Mouse (Mus musculus): ENCODE results near the gene Abcg8. TPM values are rescaled to one million over a fixed set of nuclear protein-coding genes. Genes with fewer than 3 reads are reported as not detected.

Abcg8 gene
- 0.17 and 0.48 TPM in 2 replicates for polyA plus RNA-seq (2014; fragmentation: Nextera tagmentation; extraction: Ambion mirVana)

- H3K9ac ChIP-seq (ENCODE audit: low read length): peak within 1 kb of the TSS; percentile 44
- H3K27me3 ChIP-seq (ENCODE audit: control insufficient read depth, insufficient read depth, low read length): peaks cover 3% of the 10 kb centered on the region; the same call in 1 of the 2 replicates
- peak within 1 kb of the TSS; percentile 59 for H3K4me2 ChIP-seq (ENCODE audit: low read depth, low read length, severe bottlenecking)
- H3K36me3 ChIP-seq (ENCODE audit: control insufficient read depth, insufficient read depth, low read length): no peaks in the 10 kb centered on the region
- peak; percentile 70 for DNase-seq (ENCODE audit: low spot score)
- 0 out of 2 replicates have a peak, but pooled peaks have one; percentile 31 for ATAC-seq (replicated peaks; ENCODE audit: low FRiP score)
- H3K4me1 ChIP-seq (replicated peaks; ENCODE audit: control insufficient read depth, insufficient read depth, low read length): peaks cover 9% of the 10 kb centered on the region; the same call in 1 of the 2 replicates
- H3K27ac ChIP-seq (ENCODE audit: low read depth, low read length): peak within 1 kb of the TSS; percentile 70
- no peaks in the 10 kb centered on the region for H3K9me3 ChIP-seq (ENCODE audit: control insufficient read depth, low read length)
- WGBS: 2% methylated on average over 24 of the region's 24 CpGs
- H3K4me3 ChIP-seq (ENCODE audit: low read depth, low read length): peak within 1 kb of the TSS; percentile 31
Measured at GRCm38 (mm10) chr17:84675951-84676366, at the start of gene Abcg8. TSS of gene Abcg8 (plus strand) at chr17:84676302.

- Histone ChIP-seq H3K4me2 (ENCODE audit: low read depth, low read length, severe bottlenecking) (peak overlapping the region; percentile 66), H3K9me3 (ENCODE audit: control insufficient read depth, low read length) (no peaks in the 10 kb centered on the region), H3K4me3 (ENCODE audit: low read depth, low read length) (peak overlapping the region; percentile 59), H3K9ac (ENCODE audit: low read length) (peak overlapping the region; percentile 71), H3K27me3 (ENCODE audit: control insufficient read depth, insufficient read depth, low read length) (no peaks in the 10 kb centered on the region), H3K27ac (ENCODE audit: low read depth, low read length) (no peak overlapping the region), H3K4me1 (replicated peaks; ENCODE audit: control insufficient read depth, insufficient read depth, low read length) (0 out of 2 replicates have a peak, but pooled peaks cover 3% of the 10 kb centered on the region), H3K36me3 (ENCODE audit: control insufficient read depth, insufficient read depth, low read length) (no peaks in the 10 kb centered on the region)
- ATAC-seq (replicated peaks; ENCODE audit: low FRiP score): peak; percentile 71
- 38% methylated on average over 9 of the region's 9 CpGs for WGBS
- DNase-seq (ENCODE audit: low spot score): peak; percentile 58
Measured at GRCm38 (mm10) chr17:84626857-84627305, 49.2 kb upstream of the Abcg8 start.

GRCm38 (mm10) chr17:84627721-84628120, 48.4 kb upstream of the Abcg8 start:
- Histone ChIP-seq H3K36me3 (ENCODE audit: control insufficient read depth, insufficient read depth, low read length) (no peaks in the 10 kb centered on the region), H3K4me3 (ENCODE audit: low read depth, low read length) (no peak overlapping the region), H3K9ac (ENCODE audit: low read length) (no peak overlapping the region), H3K27me3 (ENCODE audit: control insufficient read depth, insufficient read depth, low read length) (no peaks in the 10 kb centered on the region), H3K4me2 (ENCODE audit: low read depth, low read length, severe bottlenecking) (no peak overlapping the region), H3K9me3 (ENCODE audit: control insufficient read depth, low read length) (no peaks in the 10 kb centered on the region), H3K27ac (ENCODE audit: low read depth, low read length) (no peak overlapping the region), H3K4me1 (replicated peaks; ENCODE audit: control insufficient read depth, insufficient read depth, low read length) (0 out of 2 replicates have a peak, but pooled peaks cover 3% of the 10 kb centered on the region)
- WGBS: 93% methylated on average over 10 of the region's 10 CpGs
- no peak for ATAC-seq (replicated peaks; ENCODE audit: low FRiP score)
- DNase-seq (ENCODE audit: low spot score): no peak

GRCm38 (mm10) chr17:84628611-84629010, 47.5 kb upstream of the Abcg8 start:
- no peak for DNase-seq (ENCODE audit: low spot score)
- Histone ChIP-seq H3K4me2 (ENCODE audit: low read depth, low read length, severe bottlenecking) (no peak overlapping the region), H3K9me3 (ENCODE audit: control insufficient read depth, low read length) (no peaks in the 10 kb centered on the region), H3K27ac (ENCODE audit: low read depth, low read length) (no peak overlapping the region), H3K4me3 (ENCODE audit: low read depth, low read length) (no peak overlapping the region), H3K9ac (ENCODE audit: low read length) (no peak overlapping the region), H3K27me3 (ENCODE audit: control insufficient read depth, insufficient read depth, low read length) (no peaks in the 10 kb centered on the region), H3K4me1 (replicated peaks; ENCODE audit: control insufficient read depth, insufficient read depth, low read length) (0 out of 2 replicates have a peak, but pooled peaks cover 3% of the 10 kb centered on the region), H3K36me3 (ENCODE audit: control insufficient read depth, insufficient read depth, low read length) (no peaks in the 10 kb centered on the region)
- 88% methylated on average over 9 of the region's 9 CpGs for WGBS
- no peak for ATAC-seq (replicated peaks; ENCODE audit: low FRiP score)

- Histone ChIP-seq H3K9me3 (ENCODE audit: control insufficient read depth, low read length) (no peaks in the 10 kb centered on the region), H3K4me3 (ENCODE audit: low read depth, low read length) (no peak overlapping the region), H3K27ac (ENCODE audit: low read depth, low read length) (no peak overlapping the region), H3K36me3 (ENCODE audit: control insufficient read depth, insufficient read depth, low read length) (no peaks in the 10 kb centered on the region), H3K27me3 (ENCODE audit: control insufficient read depth, insufficient read depth, low read length) (no peaks in the 10 kb centered on the region), H3K9ac (ENCODE audit: low read length) (no peak overlapping the region), H3K4me2 (ENCODE audit: low read depth, low read length, severe bottlenecking) (no peak overlapping the region), H3K4me1 (replicated peaks; ENCODE audit: control insufficient read depth, insufficient read depth, low read length) (0 out of 2 replicates have a peak, but pooled peaks cover 2% of the 10 kb centered on the region)
- ATAC-seq (replicated peaks; ENCODE audit: low FRiP score): no peak
- 91% methylated on average over 6 of the region's 6 CpGs for WGBS
- no peak for DNase-seq (ENCODE audit: low spot score)
Measured at GRCm38 (mm10) chr17:84631836-84632235, 44.3 kb upstream of the Abcg8 start.

GRCm38 (mm10) chr17:84633443-84633842, 42.7 kb upstream of the Abcg8 start:
- WGBS: 91% methylated on average over 13 of the region's 13 CpGs
- Histone ChIP-seq H3K9me3 (ENCODE audit: control insufficient read depth, low read length) (no peaks in the 10 kb centered on the region), H3K9ac (ENCODE audit: low read length) (no peak overlapping the region), H3K36me3 (ENCODE audit: control insufficient read depth, insufficient read depth, low read length) (no peaks in the 10 kb centered on the region), H3K4me3 (ENCODE audit: low read depth, low read length) (no peak overlapping the region), H3K27me3 (ENCODE audit: control insufficient read depth, insufficient read depth, low read length) (no peaks in the 10 kb centered on the region), H3K4me1 (replicated peaks; ENCODE audit: control insufficient read depth, insufficient read depth, low read length) (no peaks in the 10 kb centered on the region), H3K27ac (ENCODE audit: low read depth, low read length) (no peak overlapping the region), H3K4me2 (ENCODE audit: low read depth, low read length, severe bottlenecking) (no peak overlapping the region)
- ATAC-seq (replicated peaks; ENCODE audit: low FRiP score): no peak
- DNase-seq (ENCODE audit: low spot score): peak; percentile 37

GRCm38 (mm10) chr17:84636328-84636727, 39.8 kb upstream of the Abcg8 start:
- H3K9me3 ChIP-seq (ENCODE audit: control insufficient read depth, low read length): no peaks in the 10 kb centered on the region
- H3K36me3 ChIP-seq (ENCODE audit: control insufficient read depth, insufficient read depth, low read length): no peaks in the 10 kb centered on the region
- H3K27me3 ChIP-seq (ENCODE audit: control insufficient read depth, insufficient read depth, low read length): no peaks in the 10 kb centered on the region
- 80% methylated on average over 8 of the region's 8 CpGs for WGBS
- H3K4me2 ChIP-seq (ENCODE audit: low read depth, low read length, severe bottlenecking): no peak overlapping the region
- no peak overlapping the region for H3K9ac ChIP-seq (ENCODE audit: low read length)
- H3K4me3 ChIP-seq (ENCODE audit: low read depth, low read length): no peak overlapping the region
- DNase-seq (ENCODE audit: low spot score) (peak; percentile 35), ATAC-seq (replicated peaks; ENCODE audit: low FRiP score) (no peak)
- no peaks in the 10 kb centered on the region for H3K4me1 ChIP-seq (replicated peaks; ENCODE audit: control insufficient read depth, insufficient read depth, low read length)
- no peak overlapping the region for H3K27ac ChIP-seq (ENCODE audit: low read depth, low read length)

GRCm38 (mm10) chr17:84637971-84638370, 38.1 kb upstream of the Abcg8 start:
- DNase-seq (ENCODE audit: low spot score) (no peak), ATAC-seq (replicated peaks; ENCODE audit: low FRiP score) (no peak)
- Histone ChIP-seq H3K9me3 (ENCODE audit: control insufficient read depth, low read length) (no peaks in the 10 kb centered on the region), H3K4me1 (replicated peaks; ENCODE audit: control insufficient read depth, insufficient read depth, low read length) (no peaks in the 10 kb centered on the region), H3K4me3 (ENCODE audit: low read depth, low read length) (no peak overlapping the region), H3K27ac (ENCODE audit: low read depth, low read length) (no peak overlapping the region), H3K27me3 (ENCODE audit: control insufficient read depth, insufficient read depth, low read length) (no peaks in the 10 kb centered on the region), H3K9ac (ENCODE audit: low read length) (no peak overlapping the region), H3K4me2 (ENCODE audit: low read depth, low read length, severe bottlenecking) (no peak overlapping the region), H3K36me3 (ENCODE audit: control insufficient read depth, insufficient read depth, low read length) (no peaks in the 10 kb centered on the region)
- 93% methylated on average over 6 of the region's 6 CpGs for WGBS

- DNase-seq (ENCODE audit: low spot score) (no peak), ATAC-seq (replicated peaks; ENCODE audit: low FRiP score) (no peak)
- 44% methylated on average over 10 of the region's 10 CpGs for WGBS
Measured at GRCm38 (mm10) chr17:84639796-84640378, 36.2 kb upstream of the Abcg8 start.

More at GRCm38 (mm10) chr17:84639796-84640378, 36.2 kb upstream of the Abcg8 start:
- Histone ChIP-seq H3K4me1 (replicated peaks; ENCODE audit: control insufficient read depth, insufficient read depth, low read length) (peaks cover 3% of the 10 kb centered on the region; the same call in 1 of the 2 replicates), H3K4me3 (ENCODE audit: low read depth, low read length) (no peak overlapping the region), H3K4me2 (ENCODE audit: low read depth, low read length, severe bottlenecking) (no peak overlapping the region), H3K36me3 (ENCODE audit: control insufficient read depth, insufficient read depth, low read length) (no peaks in the 10 kb centered on the region), H3K9me3 (ENCODE audit: control insufficient read depth, low read length) (no peaks in the 10 kb centered on the region), H3K27me3 (ENCODE audit: control insufficient read depth, insufficient read depth, low read length) (no peaks in the 10 kb centered on the region), H3K9ac (ENCODE audit: low read length) (no peak overlapping the region), H3K27ac (ENCODE audit: low read depth, low read length) (no peak overlapping the region)
